Mouse (Mus musculus): ENCODE results near the gene Rnps1. TPM values are rescaled to one million over a fixed set of nuclear protein-coding genes. Genes with fewer than 3 reads are reported as not detected.

Rnps1 gene
- total and polyA plus RNA-seq, 2 experiments from 2014 or later: 260 to 350 TPM

DNA sequence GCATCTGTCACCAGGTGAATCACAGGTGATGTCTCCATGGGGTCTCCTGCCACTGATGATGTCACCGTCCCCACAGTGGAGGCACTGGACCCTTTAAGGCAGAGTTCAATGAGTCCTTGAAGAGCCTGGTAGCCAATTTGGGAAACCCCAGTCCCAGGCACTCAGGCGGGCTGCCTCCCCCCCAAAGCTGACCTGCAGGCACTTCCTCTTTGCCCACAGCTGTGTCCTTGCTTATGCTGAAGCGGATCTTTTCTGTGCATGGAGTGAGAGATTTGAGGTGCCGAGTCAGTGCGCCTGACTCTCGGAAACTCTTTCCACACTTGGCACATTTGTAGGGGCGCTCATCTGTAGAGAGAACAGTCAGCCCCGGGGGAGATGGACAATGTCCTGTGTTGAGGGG lies 32.2 kb downstream of the Rnps1 start:
- no peak for TF ChIP-seq CTCF (IDR thresholded peaks at IDR 0.05)
- no peak for ATAC-seq (ENCODE audit: low FRiP score)
- no peak overlapping the region for H3K9ac ChIP-seq (replicated peaks; ENCODE audit: low read length, poor library complexity, severe bottlenecking)
- no peak overlapping the region for H3K4me2 ChIP-seq (ENCODE audit: low read depth, low read length, poor library complexity, severe bottlenecking)
- no peaks in the 10 kb centered on the region for H3K9me3 ChIP-seq (ENCODE audit: low read length)
- peaks cover 83% of the 10 kb centered on the region for H3K36me3 ChIP-seq (ENCODE audit: insufficient read depth, low read length)
- WGBS: 90% methylated on average over 8 of the region's 8 CpGs
- no peaks in the 10 kb centered on the region for H3K4me1 ChIP-seq (ENCODE audit: insufficient read depth, low read length)
- H3K4me3 ChIP-seq (ENCODE audit: low read depth, low read length): no peak overlapping the region
- H3K27me3 ChIP-seq (ENCODE audit: insufficient read depth, low read length): no peaks in the 10 kb centered on the region
- DNase-seq (ENCODE audit: low spot score): no peak
- no peak overlapping the region for H3K27ac ChIP-seq (ENCODE audit: low read depth, low read length)

DNA sequence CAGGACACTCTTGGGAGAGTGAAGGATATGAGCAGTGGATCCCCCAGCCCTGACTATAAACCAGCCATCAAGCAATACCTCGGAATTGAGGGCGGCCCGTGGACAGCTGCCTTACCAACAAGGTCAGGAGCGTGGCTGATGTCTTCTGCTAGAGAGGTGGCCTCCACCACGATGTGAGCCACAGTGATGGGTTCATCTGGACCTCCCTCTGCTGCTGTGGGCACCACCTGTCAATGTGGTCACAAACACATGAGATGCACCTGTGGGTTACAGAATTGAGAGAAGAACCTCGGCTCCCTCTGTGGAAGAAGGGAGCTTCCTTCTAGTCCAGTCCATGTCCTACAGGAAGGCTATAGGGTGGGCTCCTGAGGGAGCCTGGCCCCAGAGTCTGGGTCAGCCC lies 35.1 kb downstream of the Rnps1 start:
- H3K9ac ChIP-seq (replicated peaks; ENCODE audit: low read length, poor library complexity, severe bottlenecking): no peak overlapping the region
- DNase-seq (ENCODE audit: low spot score) (no peak), ATAC-seq (ENCODE audit: low FRiP score) (no peak)
- 96% methylated on average over 6 of the region's 6 CpGs for WGBS
- no peak overlapping the region for H3K4me3 ChIP-seq (ENCODE audit: low read depth, low read length)
- peaks cover 55% of the 10 kb centered on the region for H3K36me3 ChIP-seq (ENCODE audit: insufficient read depth, low read length)
- peaks cover 9% of the 10 kb centered on the region; the same call in 1 of the 2 replicates for H3K4me1 ChIP-seq (ENCODE audit: insufficient read depth, low read length)
- no peaks in the 10 kb centered on the region for H3K27me3 ChIP-seq (ENCODE audit: insufficient read depth, low read length)
- H3K27ac ChIP-seq (ENCODE audit: low read depth, low read length): no peak overlapping the region
- no peaks in the 10 kb centered on the region for H3K9me3 ChIP-seq (ENCODE audit: low read length)
- no peak for TF ChIP-seq CTCF (IDR thresholded peaks at IDR 0.05)
- no peak overlapping the region for H3K4me2 ChIP-seq (ENCODE audit: low read depth, low read length, poor library complexity, severe bottlenecking)

- ATAC-seq (ENCODE audit: low FRiP score) (no peak), DNase-seq (ENCODE audit: low spot score) (no peak)
- WGBS: 97% methylated on average over 6 of the region's 6 CpGs
Observed at GRCm38 (mm10) chr17:24451220-24451619, 36.9 kb downstream of the Rnps1 start.

DNA sequence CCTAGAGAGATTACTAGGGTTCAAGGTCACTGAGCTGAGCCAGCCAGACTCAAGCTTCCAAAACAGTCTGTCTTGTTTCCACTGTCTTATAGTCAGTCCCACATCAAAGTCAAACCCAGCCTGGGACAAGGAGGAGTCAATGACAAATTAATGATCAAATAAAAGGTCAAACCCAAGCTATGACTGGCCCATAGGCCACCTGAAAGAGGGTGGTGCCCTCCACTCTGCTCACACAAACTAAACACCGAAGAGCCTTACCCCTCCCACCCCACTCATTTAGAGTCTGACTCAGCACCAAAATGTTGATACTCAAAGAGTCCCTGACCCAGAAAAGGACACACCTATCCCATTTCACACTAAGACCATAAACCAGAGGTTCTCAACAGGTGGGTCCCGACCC lies 39.0 kb downstream of the Rnps1 start:
- Histone ChIP-seq H3K4me1 (ENCODE audit: insufficient read depth, low read length) (peaks cover 9% of the 10 kb centered on the region; the same call in 1 of the 2 replicates), H3K9me3 (ENCODE audit: low read length) (no peaks in the 10 kb centered on the region), H3K27ac (ENCODE audit: low read depth, low read length) (no peak overlapping the region), H3K4me2 (ENCODE audit: low read depth, low read length, poor library complexity, severe bottlenecking) (peak overlapping the region; percentile 85; the same call in 1 of the 2 replicates), H3K36me3 (ENCODE audit: insufficient read depth, low read length) (peaks cover 16% of the 10 kb centered on the region), H3K4me3 (ENCODE audit: low read depth, low read length) (no peak overlapping the region), H3K27me3 (ENCODE audit: insufficient read depth, low read length) (no peaks in the 10 kb centered on the region), H3K9ac (replicated peaks; ENCODE audit: low read length, poor library complexity, severe bottlenecking) (no peak overlapping the region)
- no peak for DNase-seq (ENCODE audit: low spot score)
- 95% methylated on average over 2 of the region's 2 CpGs for WGBS
- TF ChIP-seq CTCF (IDR thresholded peaks at IDR 0.05): no peak
- ATAC-seq (ENCODE audit: low FRiP score): no peak

More at GRCm38 (mm10) chr17:24451220-24451619, 36.9 kb downstream of the Rnps1 start:
- Histone ChIP-seq H3K4me3 (ENCODE audit: low read depth, low read length) (no peak overlapping the region), H3K27ac (ENCODE audit: low read depth, low read length) (no peak overlapping the region), H3K4me2 (ENCODE audit: low read depth, low read length, poor library complexity, severe bottlenecking) (no peak overlapping the region), H3K27me3 (ENCODE audit: insufficient read depth, low read length) (no peaks in the 10 kb centered on the region), H3K9ac (replicated peaks; ENCODE audit: low read length, poor library complexity, severe bottlenecking) (no peak overlapping the region), H3K9me3 (ENCODE audit: low read length) (no peaks in the 10 kb centered on the region), H3K36me3 (ENCODE audit: insufficient read depth, low read length) (peaks cover 38% of the 10 kb centered on the region), H3K4me1 (ENCODE audit: insufficient read depth, low read length) (peaks cover 9% of the 10 kb centered on the region; the same call in 1 of the 2 replicates)
- no peak for TF ChIP-seq CTCF (IDR thresholded peaks at IDR 0.05)

DNA sequence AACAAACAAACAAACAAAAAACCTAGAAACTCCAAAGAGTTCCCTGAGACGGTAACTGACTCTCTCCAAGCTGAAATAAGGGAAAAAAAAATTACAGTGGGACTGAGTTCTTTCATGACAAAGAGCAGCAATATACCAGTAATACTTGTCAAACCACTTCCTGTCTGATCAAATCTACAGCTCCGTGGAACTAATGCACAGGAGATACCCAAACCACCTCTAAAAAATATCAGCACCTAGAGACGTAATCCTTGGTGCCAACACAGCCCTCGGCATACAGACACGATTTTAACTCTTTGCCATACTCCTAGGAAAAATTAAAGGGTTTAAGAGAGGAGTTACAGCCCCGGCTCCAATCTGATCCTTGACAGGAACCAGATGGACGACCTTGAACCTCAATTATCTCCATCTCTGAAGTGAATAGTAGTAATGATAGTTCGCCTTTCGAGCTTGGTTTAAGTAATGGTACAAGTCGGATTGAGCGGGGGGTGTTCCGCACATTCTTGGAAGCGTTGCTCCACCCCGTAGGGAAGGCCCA lies 39.9 kb downstream of the Rnps1 start:
- ATAC-seq (ENCODE audit: low FRiP score) (no peak), DNase-seq (ENCODE audit: low spot score) (no peak)
- Histone ChIP-seq H3K27ac (ENCODE audit: low read depth, low read length) (peak overlapping the region; percentile 92), H3K4me1 (ENCODE audit: insufficient read depth, low read length) (peaks cover 9% of the 10 kb centered on the region; the same call in 1 of the 2 replicates), H3K4me2 (ENCODE audit: low read depth, low read length, poor library complexity, severe bottlenecking) (peak overlapping the region; percentile 85), H3K4me3 (ENCODE audit: low read depth, low read length) (peak overlapping the region; percentile 86), H3K27me3 (ENCODE audit: insufficient read depth, low read length) (no peaks in the 10 kb centered on the region), H3K36me3 (ENCODE audit: insufficient read depth, low read length) (peaks cover 7% of the 10 kb centered on the region), H3K9ac (replicated peaks; ENCODE audit: low read length, poor library complexity, severe bottlenecking) (peak overlapping the region; percentile 94), H3K9me3 (ENCODE audit: low read length) (no peaks in the 10 kb centered on the region)
- 6% methylated on average over 14 of the region's 14 CpGs for WGBS
- TF ChIP-seq CTCF (IDR thresholded peaks at IDR 0.05): no peak

DNA sequence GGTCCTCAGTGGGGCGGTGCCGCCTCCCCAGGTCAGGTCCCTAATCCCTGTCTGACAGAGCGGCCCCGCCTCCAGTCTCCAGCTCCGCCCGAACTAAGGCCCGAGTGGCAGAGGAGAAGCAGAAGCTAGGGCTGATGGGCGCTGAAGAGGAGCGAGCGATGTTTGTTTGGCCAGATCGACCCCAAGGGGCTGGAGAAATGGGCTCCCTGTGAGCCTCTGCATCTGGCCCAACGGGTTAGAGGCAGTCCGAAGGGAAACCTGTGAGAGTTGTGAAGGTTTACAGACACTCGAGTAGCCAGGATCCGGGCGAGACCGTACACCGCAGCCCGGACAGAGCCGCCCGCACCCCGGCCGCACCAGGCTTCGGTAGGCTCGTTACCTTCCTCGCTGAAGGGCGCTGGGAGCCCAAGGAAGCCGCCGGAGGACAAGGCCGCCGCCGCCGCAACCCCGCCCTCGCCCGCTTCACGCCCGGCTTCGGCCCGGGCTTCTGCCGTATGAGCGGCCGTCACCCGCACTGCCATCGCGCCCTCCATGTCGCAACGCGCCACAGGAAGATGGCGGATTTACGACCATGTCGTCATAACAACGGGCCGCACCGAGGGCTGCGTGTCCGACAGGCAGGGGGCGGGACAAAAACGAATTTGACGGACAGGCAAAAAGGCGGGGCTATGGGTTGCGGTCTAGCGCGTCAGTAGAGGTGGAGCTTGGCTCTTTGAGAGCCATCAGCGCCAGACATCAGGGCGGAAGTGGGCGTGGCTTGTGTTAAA lies 40.6 kb downstream of the Rnps1 start:
- no peaks in the 10 kb centered on the region for H3K9me3 ChIP-seq (ENCODE audit: low read length)
- H3K4me1 ChIP-seq (ENCODE audit: insufficient read depth, low read length): peaks cover 9% of the 10 kb centered on the region; the same call in 1 of the 2 replicates
- H3K27me3 ChIP-seq (ENCODE audit: insufficient read depth, low read length): no peaks in the 10 kb centered on the region
- TF ChIP-seq CTCF (IDR thresholded peaks at IDR 0.05): peak; percentile 51
- peak overlapping the region; percentile 92 for H3K27ac ChIP-seq (ENCODE audit: low read depth, low read length)
- ATAC-seq (ENCODE audit: low FRiP score): peak; percentile 96
- peak; percentile 99 for DNase-seq (ENCODE audit: low spot score)
- H3K9ac ChIP-seq (replicated peaks; ENCODE audit: low read length, poor library complexity, severe bottlenecking): peak overlapping the region; percentile 94
- peaks cover under 1% of the 10 kb centered on the region for H3K36me3 ChIP-seq (ENCODE audit: insufficient read depth, low read length)
- peak overlapping the region; percentile 86 for H3K4me3 ChIP-seq (ENCODE audit: low read depth, low read length)
- WGBS: under 1% methylated on average over 61 of the region's 67 CpGs
- peak overlapping the region; percentile 85 for H3K4me2 ChIP-seq (ENCODE audit: low read depth, low read length, poor library complexity, severe bottlenecking)
